Mouse (Mus musculus) intestine, embryonic 16.5 days (tissue): ENCODE data around the gene Sh3rf1. TPM values are rescaled to one million over a fixed set of nuclear protein-coding genes. Genes with fewer than 3 reads are reported as not detected.
A peak's percentile ranks its signal among the peaks of the same experiment; 100 is the strongest.

Source experiments
- ATAC-seq: fragments of 200-750 bp; cut with Nextera tagmentation; 2 replicates; pipeline ENCODE4 v1.8.0; 2017; ENCODE audit warnings: moderate TSS enrichment, moderate library complexity
- H3K27ac ChIP-seq: fragments of 300-500 bp; sonication (generic); 2 replicates; pipeline ENCODE4 v1.5.1; 2014; ENCODE audit warnings: mild to moderate bottlenecking, low read length
- H3K27me3 ChIP-seq: fragments of 300-500 bp; sonication (generic); replicated peaks from 2 replicates; pipeline ENCODE4 v1.6.1; 2014; ENCODE audit warnings: low read length, control low read depth, mixed read lengths; ENCODE audit not compliant: control insufficient read depth, insufficient read depth
- H3K36me3 ChIP-seq: fragments of 300-500 bp; sonication (generic); 2 replicates; pipeline ENCODE4 v1.6.1; 2014; ENCODE audit warnings: low read length, control low read depth; ENCODE audit not compliant: control insufficient read depth, insufficient read depth
- H3K4me1 ChIP-seq: fragments of 300-500 bp; sonication (generic); 2 replicates; pipeline ENCODE4 v1.6.1; 2014; ENCODE audit warnings: low read length, control low read depth, mixed read lengths; ENCODE audit not compliant: control insufficient read depth, insufficient read depth
- H3K4me2 ChIP-seq: fragments of 300-500 bp; sonication (generic); 2 replicates; pipeline ENCODE4 v1.6.1; 2014; ENCODE audit warnings: low read depth, low read length, control low read depth
- H3K4me3 ChIP-seq: fragments of 300-500 bp; sonication (generic); 2 replicates; pipeline ENCODE4 v1.5.1; 2014; ENCODE audit warnings: mild to moderate bottlenecking, low read length
- H3K9ac ChIP-seq: fragments of 300-500 bp; sonication (generic); 2 replicates; pipeline ENCODE4 v1.6.1; 2014; ENCODE audit warnings: low read depth, low read length
- H3K9me3 ChIP-seq: fragments of 300-500 bp; sonication (generic); 2 replicates; pipeline ENCODE4 v1.6.1; 2016; ENCODE audit warnings: low read length, control low read depth; ENCODE audit not compliant: control insufficient read depth
- WGBS: fragments of 180-500 bp; shearing (Covaris S2); extraction: QIAGEN DNeasy Blood & Tissue Kit; methylation state at CpG from one replicate; pipeline ENCODE4 v1.1.7; 2014; 5-methylcytosine and 5-hydroxymethylcytosine counted together
- polyA plus RNA-seq: library from polyadenylated mRNA; unstranded; fragments of >200 nt; fragmentation: Nextera tagmentation; extraction: Ambion mirVana; gene quantifications from 2 replicates; pipeline ENCODE4 v1.2.1, GENCODE M21; 2015

Gene Sh3rf1
- polyA plus RNA-seq, 1 experiment from 2014 or later = 11.0 TPM

DNA sequence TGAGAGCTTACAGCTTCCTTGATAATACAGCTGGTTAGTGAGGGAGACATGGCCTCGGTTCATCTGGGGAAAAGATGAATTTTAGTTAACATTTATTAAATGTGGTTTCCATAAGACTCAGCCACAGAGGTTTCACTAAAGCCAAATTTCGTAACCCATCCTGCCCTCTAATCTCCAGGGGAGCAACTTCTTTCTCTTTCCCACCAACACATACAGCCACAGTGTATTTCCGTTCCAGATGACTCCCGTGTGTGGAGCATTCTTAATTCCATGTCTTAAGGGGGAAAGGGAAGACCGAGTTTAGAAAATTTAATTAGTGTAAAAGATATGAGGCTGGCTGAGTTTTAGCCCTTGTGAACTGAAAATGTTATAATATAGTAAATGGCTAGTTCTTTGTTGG, 131.8 kb downstream of the Sh3rf1 start:
- no peak overlapping the region for H3K27ac ChIP-seq
- H3K4me2 ChIP-seq = no peak overlapping the region
- no peak overlapping the region for H3K9ac ChIP-seq
- no peak for ATAC-seq
- H3K27me3 ChIP-seq = no peaks in the 10 kb centered on the region
- H3K4me1 ChIP-seq = no peaks in the 10 kb centered on the region; the same call in 1 of the 2 replicates
- H3K36me3 ChIP-seq = no peaks in the 10 kb centered on the region
- H3K9me3 ChIP-seq = no peaks in the 10 kb centered on the region
- 81% methylated on average over 5 of the region's 5 CpGs for WGBS
- H3K4me3 ChIP-seq = no peak overlapping the region

DNA sequence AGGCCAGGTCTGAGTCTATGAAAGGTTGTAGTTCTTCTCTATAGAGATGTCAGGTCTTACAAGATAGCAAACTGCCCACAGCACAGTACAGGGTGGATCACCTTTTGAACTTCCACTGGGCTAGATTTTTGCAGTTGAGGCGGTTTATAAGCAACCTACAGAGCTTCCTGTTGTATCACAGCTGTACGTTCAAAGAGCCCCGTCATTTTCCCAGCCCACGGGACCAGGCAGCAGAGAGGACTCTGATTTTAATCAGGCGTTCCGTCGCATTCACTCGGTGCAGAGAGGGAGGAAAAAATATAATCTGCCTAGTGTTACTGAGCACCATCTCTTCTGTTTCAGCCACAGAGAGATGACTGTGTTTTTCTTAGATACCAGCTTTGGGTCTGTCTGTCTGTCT, 135.3 kb downstream of the Sh3rf1 start:
- WGBS = 51% methylated on average over 8 of the region's 8 CpGs
- Histone ChIP-seq H3K36me3 (peaks cover 6% of the 10 kb centered on the region; the same call in 1 of the 2 replicates), H3K27me3 (no peaks in the 10 kb centered on the region), H3K4me1 (no peaks in the 10 kb centered on the region; the same call in 1 of the 2 replicates), H3K27ac (no peak overlapping the region), H3K4me3 (no peak overlapping the region), H3K4me2 (no peak overlapping the region), H3K9ac (no peak overlapping the region), H3K9me3 (no peaks in the 10 kb centered on the region)
- ATAC-seq = no peak

GRCm38 (mm10) chr8:61359851-61360272, 136.2 kb downstream of the Sh3rf1 start:
- Histone ChIP-seq H3K4me3 (no peak overlapping the region), H3K4me2 (no peak overlapping the region), H3K9me3 (no peaks in the 10 kb centered on the region), H3K27ac (no peak overlapping the region), H3K4me1 (no peaks in the 10 kb centered on the region; the same call in 1 of the 2 replicates), H3K36me3 (peaks cover 6% of the 10 kb centered on the region; the same call in 1 of the 2 replicates), H3K9ac (no peak overlapping the region), H3K27me3 (no peaks in the 10 kb centered on the region)
- WGBS = 69% methylated on average over 10 of the region's 10 CpGs
- no peak for ATAC-seq

- Histone ChIP-seq H3K27me3 (no peaks in the 10 kb centered on the region), H3K4me1 (no peaks in the 10 kb centered on the region; the same call in 1 of the 2 replicates), H3K4me2 (no peak overlapping the region), H3K9ac (no peak overlapping the region), H3K9me3 (no peaks in the 10 kb centered on the region), H3K27ac (no peak overlapping the region), H3K36me3 (peaks cover 6% of the 10 kb centered on the region; the same call in 1 of the 2 replicates), H3K4me3 (no peak overlapping the region)
- no peak for ATAC-seq
- WGBS = 85% methylated on average over 4 of the region's 4 CpGs
Measured at GRCm38 (mm10) chr8:61360362-61360761, 136.7 kb downstream of the Sh3rf1 start.

DNA sequence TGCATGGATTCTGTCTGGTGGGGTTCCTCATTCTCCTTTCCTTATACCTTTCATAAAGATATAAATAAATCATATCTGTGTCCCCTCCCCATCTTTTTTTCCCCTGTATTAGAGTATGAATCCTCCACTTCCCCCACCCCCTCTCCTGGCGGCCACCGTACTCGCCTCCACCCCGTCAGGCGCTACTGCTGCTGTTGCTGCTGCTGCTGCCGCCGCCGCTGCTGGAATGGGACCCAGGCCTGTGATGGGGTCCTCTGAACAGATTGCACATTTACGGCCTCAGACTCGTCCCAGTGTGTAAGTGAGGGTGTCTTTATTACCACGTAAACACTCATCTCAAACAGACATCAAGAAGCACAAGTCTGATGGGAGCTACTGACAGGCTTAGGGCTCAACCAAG, 137.8 kb downstream of the Sh3rf1 start:
- H3K9ac ChIP-seq = no peak overlapping the region
- H3K4me1 ChIP-seq = no peaks in the 10 kb centered on the region; the same call in 1 of the 2 replicates
- no peak overlapping the region for H3K4me3 ChIP-seq
- H3K4me2 ChIP-seq = no peak overlapping the region
- no peak for ATAC-seq
- H3K9me3 ChIP-seq = no peaks in the 10 kb centered on the region
- 88% methylated on average over 11 of the region's 11 CpGs for WGBS
- H3K27ac ChIP-seq = no peak overlapping the region
- peaks cover 8% of the 10 kb centered on the region for H3K36me3 ChIP-seq
- no peaks in the 10 kb centered on the region for H3K27me3 ChIP-seq

GRCm38 (mm10) chr8:61362301-61362913, 138.7 kb downstream of the Sh3rf1 start:
- H3K4me1 ChIP-seq = no peaks in the 10 kb centered on the region; the same call in 1 of the 2 replicates
- H3K9ac ChIP-seq = no peak overlapping the region
- H3K36me3 ChIP-seq = peaks cover 8% of the 10 kb centered on the region
- H3K9me3 ChIP-seq = no peaks in the 10 kb centered on the region
- H3K27ac ChIP-seq = no peak overlapping the region
- H3K27me3 ChIP-seq = no peaks in the 10 kb centered on the region
- H3K4me2 ChIP-seq = no peak overlapping the region
- no peak overlapping the region for H3K4me3 ChIP-seq
- no peak for ATAC-seq
- 81% methylated on average over 9 of the region's 9 CpGs for WGBS

GRCm38 (mm10) chr8:61373303-61373702, 149.6 kb downstream of the Sh3rf1 start:
- no peak for ATAC-seq
- H3K9ac ChIP-seq = no peak overlapping the region
- H3K4me1 ChIP-seq = no peaks in the 10 kb centered on the region
- 0 out of 2 replicates have a peak, but pooled peaks cover 8% of the 10 kb centered on the region for H3K36me3 ChIP-seq
- H3K4me2 ChIP-seq = no peak overlapping the region
- no peak overlapping the region for H3K27ac ChIP-seq
- H3K27me3 ChIP-seq = no peaks in the 10 kb centered on the region
- WGBS = 96% methylated on average over 9 of the region's 9 CpGs
- no peak overlapping the region for H3K4me3 ChIP-seq
- H3K9me3 ChIP-seq = no peaks in the 10 kb centered on the region

- H3K36me3 ChIP-seq = 0 out of 2 replicates have a peak, but pooled peaks cover 8% of the 10 kb centered on the region
- no peaks in the 10 kb centered on the region for H3K9me3 ChIP-seq
- WGBS = 84% methylated on average over 16 of the region's 16 CpGs
- H3K4me1 ChIP-seq = peaks cover 3% of the 10 kb centered on the region; the same call in 1 of the 2 replicates
- no peak overlapping the region for H3K4me3 ChIP-seq
- H3K4me2 ChIP-seq = no peak overlapping the region
- H3K27ac ChIP-seq = no peak overlapping the region
- H3K27me3 ChIP-seq = no peaks in the 10 kb centered on the region
- no peak for ATAC-seq
- no peak overlapping the region for H3K9ac ChIP-seq
Measured at GRCm38 (mm10) chr8:61374059-61374755, 150.5 kb downstream of the Sh3rf1 start.

DNA sequence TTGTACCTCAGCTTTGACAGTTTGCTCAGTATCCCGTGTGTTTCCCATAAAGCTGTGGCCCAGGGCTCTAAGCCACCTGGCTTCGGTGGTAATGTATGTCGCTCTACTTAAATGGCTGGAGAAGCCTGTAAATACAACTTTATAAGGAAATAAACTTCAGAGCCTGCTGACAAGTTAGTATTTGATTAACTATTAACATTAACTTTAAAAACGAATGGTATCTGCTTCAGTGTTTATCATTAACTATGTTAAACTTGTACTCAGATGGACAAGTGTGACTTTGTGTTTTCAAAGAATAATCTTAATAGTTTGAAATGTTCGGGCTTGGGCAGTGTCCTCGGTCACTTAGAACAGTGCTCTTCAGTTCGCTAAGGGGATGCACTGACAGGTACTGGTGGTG, 151.5 kb downstream of the Sh3rf1 start:
- Histone ChIP-seq H3K4me1 (peaks cover 3% of the 10 kb centered on the region; the same call in 1 of the 2 replicates), H3K9ac (no peak overlapping the region), H3K36me3 (0 out of 2 replicates have a peak, but pooled peaks cover 8% of the 10 kb centered on the region), H3K27me3 (no peaks in the 10 kb centered on the region), H3K4me3 (no peak overlapping the region), H3K27ac (no peak overlapping the region), H3K9me3 (no peaks in the 10 kb centered on the region), H3K4me2 (no peak overlapping the region)
- WGBS = 57% methylated on average over 7 of the region's 7 CpGs
- peak; percentile 28; the same call in 1 of the 2 replicates for ATAC-seq
